ENCODE assay signal across 22 mouse cellular contexts in the genomic region with DNA sequence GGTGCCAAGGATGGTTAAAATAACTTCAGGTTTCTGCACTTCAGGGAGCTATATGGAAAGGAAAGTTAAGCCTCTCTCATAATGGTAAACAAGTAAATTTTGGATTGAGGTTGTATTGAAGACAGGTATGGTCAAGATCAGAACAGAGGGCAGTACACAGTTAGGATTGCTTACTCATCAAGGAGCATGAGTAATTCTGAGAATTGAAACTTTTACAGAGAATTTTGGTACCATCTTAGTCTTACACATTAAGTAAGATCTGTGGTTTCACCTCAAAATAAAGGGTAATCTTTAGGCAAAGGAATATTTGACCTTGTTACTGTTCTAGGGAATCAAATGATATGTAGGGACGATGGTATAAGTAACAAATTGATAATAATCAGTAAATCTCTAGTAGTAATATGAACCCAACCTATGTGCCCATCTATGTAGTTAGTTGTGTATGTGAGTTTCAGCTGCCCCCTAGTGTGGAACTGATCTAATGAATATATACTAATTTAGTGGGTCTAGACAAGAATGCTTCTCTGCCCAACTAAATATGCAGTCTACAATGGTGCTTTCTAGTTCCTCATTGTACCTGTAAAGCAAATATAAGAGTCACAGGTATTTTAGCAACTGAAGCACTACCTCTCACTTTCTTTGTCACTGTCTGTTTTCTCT. TPM values are rescaled to one million over a fixed set of nuclear protein-coding genes. Genes with fewer than 3 reads are reported as not detected.
DNase-seq lines count a peak whose midpoint lies in the region; TF ChIP-seq lines count a peak whose summit lies in the region.
"Had no signal": no experiment of that assay in that cellular context is flagged by ENCODE, and none has a peak within 500 bp of the region (broad histone marks: within the 10 kb centered on the region; RNA-seq: fewer than 3 reads in every experiment).

No protein-coding gene starts in this region.

- no peaks in the 10 kb centered on the region for H3K36me3 ChIP-seq in heart, adult 2 months (ENCODE audit: control insufficient read depth, insufficient read depth, low read length)
- no peaks in the 10 kb centered on the region for H3K36me3 ChIP-seq in CH12.LX (replicated peaks in 1 of 2; ENCODE audit: control insufficient read depth in 1 of 2, insufficient read depth in 1 of 2, low read length in 1 of 2)
- H3K36me3 ChIP-seq: embryonic facial prominence, embryonic 15.5 days; forebrain, embryonic 10.5 days; heart, embryonic 13.5 days; hindbrain, embryonic 12.5 days had no signal

- no peak for TF ChIP-seq POLR2A in heart, adult 2 months (IDR thresholded peaks at IDR 0.05; ENCODE audit: insufficient read depth, low read depth, low read length)
- no peak for TF ChIP-seq POLR2A in CH12.LX (IDR thresholded peaks at IDR 0.05; ENCODE audit: low read depth, low read length)

- no peak for DNase-seq in heart, adult 2 months
- no peak for DNase-seq in heart, adult 18-20 months
- DNase-seq in 416B (ENCODE audit: low read depth) (peak; percentile 52), CH12.LX (ENCODE audit: extremely low read depth) (peak; percentile 27)
- peak; percentile 2 for DNase-seq in induced T-regulatory cell, adult 2 months (ENCODE audit: low read depth)
- no peak for DNase-seq in gastrocnemius, postnatal 25 days
- DNase-seq in kidney, postnatal 4 days = no peak
- DNase-seq: adrenal gland, adult 2 months; adrenal gland, postnatal 25 days; cerebellum, adult 18-20 months; cerebellum, adult 9-11 months; gastrocnemius, adult 2 months; heart, postnatal 4 days; kidney, adult 11 months had no signal

- no peak for TF ChIP-seq EP300 in heart, adult 2 months (IDR thresholded peaks at IDR 0.05; ENCODE audit: insufficient read depth, low read depth, low read length)
- peak; percentile 81 for TF ChIP-seq EP300 in CH12.LX (IDR thresholded peaks at IDR 0.05; ENCODE audit: low read length)

- no peak overlapping the region for H3K27ac ChIP-seq in heart, adult 2 months
- no peak overlapping the region for H3K27ac ChIP-seq in CH12.LX (ENCODE audit: insufficient read depth, low read depth)
- H3K27ac ChIP-seq: embryonic facial prominence, embryonic 15.5 days; forebrain, embryonic 10.5 days; gastrocnemius, adult 2 months; heart, embryonic 13.5 days; hindbrain, embryonic 12.5 days had no signal

- dilution Hi-C loops in CH12.LX (cut with MboI; ENCODE audit: extremely low pct_ligation_motif_present, extremely low pct_unique_long_range_greater_than_20kb, low sequenced_read_pairs) = no loop called here

- peak; percentile 49 for TF ChIP-seq RAD21 in CH12.LX (IDR thresholded peaks at IDR 0.05; ENCODE audit: low read depth, low read length)

- no peaks in the 10 kb centered on the region for H3K27me3 ChIP-seq in heart, adult 2 months (ENCODE audit: control insufficient read depth, insufficient read depth, low read length)
- no peaks in the 10 kb centered on the region for H3K27me3 ChIP-seq in CH12.LX (replicated peaks)
- H3K27me3 ChIP-seq: embryonic facial prominence, embryonic 15.5 days; heart, embryonic 13.5 days; hindbrain, embryonic 12.5 days had no signal

- peak; percentile 21; the same call in 1 of the 2 replicates for TF ChIP-seq CTCF in heart, adult 2 months (IDR thresholded peaks at IDR 0.05)
- TF ChIP-seq CTCF in CH12.LX (conservative IDR thresholded peaks at IDR 0.05 in 1 of 2, IDR thresholded peaks at IDR 0.05 in 1 of 2; ENCODE audit: low read depth in 2 of 2, low read length in 2 of 2) = peak in 1 of 2 experiments; percentile 53; a peak in 2 of 4 replicates

- H3K4me1 ChIP-seq in heart, adult 2 months (ENCODE audit: control insufficient read depth, insufficient read depth, low read length) = no peaks in the 10 kb centered on the region
- peaks cover 10 to 28% of the 10 kb centered on the region in 2 experiments for H3K4me1 ChIP-seq in CH12.LX (ENCODE audit: control insufficient read depth in 1 of 2, insufficient read depth in 2 of 2)
- H3K4me1 ChIP-seq: embryonic facial prominence, embryonic 15.5 days; forebrain, embryonic 10.5 days; heart, embryonic 13.5 days; hindbrain, embryonic 12.5 days had no signal

- 53% methylated on average over 1 of the region's 1 CpGs for WGBS in heart, adult 2 months

- no peaks in the 10 kb centered on the region for H3K9me3 ChIP-seq in CH12.LX (replicated peaks; ENCODE audit: low read length)
- H3K9me3 ChIP-seq: embryonic facial prominence, embryonic 15.5 days; forebrain, embryonic 10.5 days; heart, embryonic 13.5 days; hindbrain, embryonic 12.5 days had no signal

- in situ Hi-C loops in CH12.LX (cut with MboI; ENCODE audit: low pct_ligation_motif_present, low pct_unique_long_range_greater_than_20kb, low sequenced_read_pairs) = no loop called here

- intact Hi-C loops in heart, adult 2 months (cut with DNase I) = no loop called here

- no peak overlapping the region for H3K4me3 ChIP-seq in heart, adult 2 months
- no peak overlapping the region for H3K4me3 ChIP-seq in CH12.LX (replicated peaks in 1 of 3; ENCODE audit: low read depth in 2 of 3, low read length in 2 of 3, poor library complexity in 1 of 3)
- H3K4me3 ChIP-seq: embryonic facial prominence, embryonic 15.5 days; erythroblast, embryonic 14.5 days; forebrain, embryonic 10.5 days; gastrocnemius, adult 2 months; heart, embryonic 13.5 days; hindbrain, embryonic 12.5 days had no signal

- H3K79me2 ChIP-seq in heart, adult 2 months (replicated peaks; ENCODE audit: control insufficient read depth, insufficient read depth, low read length) = no peaks in the 10 kb centered on the region
- no peaks in the 10 kb centered on the region for H3K79me2 ChIP-seq in CH12.LX (replicated peaks; ENCODE audit: control insufficient read depth, extremely low read depth, insufficient read depth, poor library complexity, severe bottlenecking)

- no peak overlapping the region for H3K4me2 ChIP-seq in CH12.LX (ENCODE audit: insufficient read depth, low read depth, poor library complexity, severe bottlenecking)
- H3K4me2 ChIP-seq: embryonic facial prominence, embryonic 15.5 days; heart, embryonic 13.5 days; hindbrain, embryonic 12.5 days had no signal

- H3K9ac ChIP-seq in heart, adult 2 months (ENCODE audit: low read depth, low read length) = no peak overlapping the region
- no peak overlapping the region for H3K9ac ChIP-seq in CH12.LX (ENCODE audit: insufficient read depth, low read depth)
- H3K9ac ChIP-seq: embryonic facial prominence, embryonic 15.5 days; heart, embryonic 13.5 days; hindbrain, embryonic 12.5 days had no signal

TF ChIP-seq in CH12.LX, 34 proteins besides CTCF, POLR2A, EP300 and RAD21:
- TF ChIP-seq HCFC1 (IDR thresholded peaks at IDR 0.05; ENCODE audit: low read depth, low read length) (no peak), UBTF (IDR thresholded peaks at IDR 0.05; ENCODE audit: low read depth, low read length) (no peak), MAX (IDR thresholded peaks at IDR 0.05; ENCODE audit: low read length) (no peak), NELFE (IDR thresholded peaks at IDR 0.05; ENCODE audit: low read depth, low read length) (no peak), CHD2 (IDR thresholded peaks at IDR 0.05; ENCODE audit: low read length) (no peak), IRF4 (IDR thresholded peaks at IDR 0.05; ENCODE audit: low read depth, low read length) (peak; percentile 64; the same call in 1 of the 2 replicates), SMC3 (IDR thresholded peaks at IDR 0.05; ENCODE audit: low read depth, low read length) (0 out of 2 replicates have a peak, but pooled peaks have one; percentile 6), USF2 (conservative IDR thresholded peaks at IDR 0.05; ENCODE audit: low read depth, low read length) (no peak), JUN (IDR thresholded peaks at IDR 0.05; ENCODE audit: insufficient read depth, low read depth, low read length) (peak; percentile 80), MAFK (IDR thresholded peaks at IDR 0.05; ENCODE audit: insufficient replicate concordance, low read length) (peak; percentile 65; the same call in 1 of the 2 replicates), ZMIZ1 (IDR thresholded peaks at IDR 0.05; ENCODE audit: low read depth, low read length) (no peak), NRF1 (IDR thresholded peaks at IDR 0.05; ENCODE audit: low read depth, low read length) (no peak), JUND (conservative IDR thresholded peaks at IDR 0.05; ENCODE audit: low read depth, low read length) (peak; percentile 92)

RNA-seq across cellular contexts. Expression of a gene that starts 24.7 kb away (rescaled TPM):
- total RNA-seq in heart, adult 2 months (2021) = under 1 TPM; 0.29 to 0.34 TPM
- polyA plus RNA-seq in heart, adult 2 months (2012; rRNA removed) = 0.41 and 0.94 TPM in 2 replicates
- under 1 TPM; 0.30 to 0.33 TPM for total RNA-seq in heart, adult 18-20 months (2021)
- total RNA-seq in CH12.LX (2012; rRNA removed) = 0.08 TPM in 1 of 2 replicates, not detected in the other
- total RNA-seq in CH12.LX (2014; rRNA removed) = 0.26 and 0.53 TPM in 2 replicates
- 0.48 and 1.0 TPM in 2 replicates for polyA plus RNA-seq in CH12.LX (2012; ENCODE audit: insufficient read length, low read depth)
- under 1 TPM in 1 of 2 experiments, not detected in 1; 0.24 TPM for total RNA-seq in gastrocnemius, postnatal 25 days (2021)
- total RNA-seq: ES-E14 had no signal
- polyA plus RNA-seq: erythroblast, embryonic 14.5 days; forebrain, embryonic 10.5 days; forebrain, embryonic 14.5 days; hindbrain, embryonic 12.5 days; hindbrain, embryonic 16.5 days had no signal

RNA-seq across cellular contexts. Expression of a gene that starts 42.1 kb away (rescaled TPM):
- total RNA-seq in heart, adult 2 months (2021) = under 1 TPM; 0.18 to 0.25 TPM
- polyA plus RNA-seq in heart, adult 2 months (2012; rRNA removed) = 2.2 TPM in 1 of 2 replicates, not detected in the other
- not detected for total RNA-seq in heart, adult 18-20 months (2021)
- 0.21 and 0.46 TPM in 2 replicates for total RNA-seq in CH12.LX (2012; rRNA removed)
- 2.1 and 2.4 TPM in 2 replicates for total RNA-seq in CH12.LX (2014; rRNA removed)
- 3.2 and 4.5 TPM in 2 replicates for polyA plus RNA-seq in CH12.LX (2012; ENCODE audit: insufficient read length, low read depth)
- not detected for total RNA-seq in gastrocnemius, postnatal 25 days (2021)
- total RNA-seq: adrenal gland, postnatal 25 days; ES-E14; gastrocnemius, adult 2 months had no signal
- polyA plus RNA-seq: erythroblast, embryonic 14.5 days; forebrain, embryonic 10.5 days; forebrain, embryonic 14.5 days; heart, embryonic 13.5 days; hindbrain, embryonic 12.5 days; hindbrain, embryonic 16.5 days had no signal

Comparison
In these comparisons a context has a peak if more than half of its experiments do, and no peak if none do; other contexts are left out.
1. DNase-seq: peak in 416B (single experiment), CH12.LX (single experiment) and induced T-regulatory cell, adult 2 months (single experiment); none in heart, adult 2 months (0 of 2), heart, adult 18-20 months (0 of 2), gastrocnemius, postnatal 25 days (single experiment) and kidney, postnatal 4 days (0 of 2).